Mouse (Mus musculus) spleen, postnatal 0 days (tissue): Measurements from ENCODE around the gene Foxred1. TPM values are rescaled to one million over a fixed set of nuclear protein-coding genes. Genes with fewer than 3 reads are reported as not detected.

ENCODE experiments used
- polyA plus RNA-seq: library from polyadenylated mRNA; unstranded; fragments of >200 nt; fragmentation: Nextera tagmentation; extraction: Ambion mirVana; gene quantifications from 2 replicates; pipeline ENCODE4 v1.2.1, GENCODE M21; 2015

The Foxred1 gene
- 22.6 and 24.3 TPM in 2 replicates for polyA plus RNA-seq

GRCm38 (mm10) chr9:35210542-35211474, at the start of gene Foxred1:
Gene Foxred1, minus strand, starts transcription at chr9:35211055.

GRCm38 (mm10) chr9:35199772-35200471, 10.9 kb downstream of the Foxred1 start, which contains the start of the genes Srpr and Tirap:
Gene Srpr, plus strand, starts transcription at chr9:35200175.
Gene Tirap, minus strand, starts transcription at chr9:35200291.

GRCm38 (mm10) chr9:35175251-35176123, 35.4 kb downstream of the Foxred1 start, which contains the start of gene Dcps:
Gene Dcps, minus strand, starts transcription at chr9:35176061.

Other genes starting within 250 kb of the Foxred1 start
- gene St3gal4, start 91.8 kb downstream of the Foxred1 start, polyA plus RNA-seq: 29.7 and 34.6 TPM in 2 replicates
- 40.4 and 43.6 TPM in 2 replicates for gene Dcps, start 35.0 kb downstream of the Foxred1 start, polyA plus RNA-seq
- 71.5 and 72.8 TPM in 2 replicates for gene Srpr, start 10.9 kb downstream of the Foxred1 start, polyA plus RNA-seq
- 6.0 and 7.4 TPM in 2 replicates for gene Tirap, start 10.8 kb downstream of the Foxred1 start, polyA plus RNA-seq
- 12.9 and 15.2 TPM in 2 replicates for gene Fam118b, start 56.8 kb upstream of the Foxred1 start, polyA plus RNA-seq
- gene Rpusd4, start 56.8 kb upstream of the Foxred1 start, polyA plus RNA-seq: 16.6 and 17.7 TPM in 2 replicates
- gene Cdon, start 210.1 kb upstream of the Foxred1 start, polyA plus RNA-seq: 1.4 and 2.6 TPM in 2 replicates